Mouse (Mus musculus): ENCODE measurements around the gene Tbc1d14.

Tbc1d14 gene

GRCm38 (mm10) chr5:36463391-36463790 is 129.7 kb downstream of the Tbc1d14 start:
- DNase-seq (ENCODE audit: low spot score in 2 of 2) = no peak

DNA sequence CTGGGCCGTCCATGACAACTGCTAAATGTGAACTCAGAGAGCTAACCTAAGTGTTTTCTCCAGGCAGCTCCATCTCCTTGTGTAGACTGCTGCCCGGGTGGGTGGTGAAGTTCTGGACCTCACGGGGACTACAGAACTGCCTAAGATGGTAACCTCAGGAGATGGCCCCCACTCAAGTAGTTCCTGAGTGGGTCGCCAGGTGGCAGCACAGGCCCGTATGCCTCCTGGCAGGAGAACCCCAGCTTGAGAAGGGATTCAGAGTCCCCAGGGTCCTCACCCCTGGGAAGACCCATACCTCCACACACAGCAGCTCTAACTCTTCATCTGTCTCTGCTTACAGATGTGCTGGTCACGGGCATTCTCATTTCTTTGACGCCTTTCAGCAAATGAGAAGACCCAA is 130.3 kb downstream of the Tbc1d14 start:
- peak; percentile 56 to 75 for DNase-seq (ENCODE audit: low spot score in 2 of 2)

GRCm38 (mm10) chr5:36461231-36461630 is 131.8 kb downstream of the Tbc1d14 start:
- DNase-seq (ENCODE audit: low spot score in 2 of 2) = no peak

DNA sequence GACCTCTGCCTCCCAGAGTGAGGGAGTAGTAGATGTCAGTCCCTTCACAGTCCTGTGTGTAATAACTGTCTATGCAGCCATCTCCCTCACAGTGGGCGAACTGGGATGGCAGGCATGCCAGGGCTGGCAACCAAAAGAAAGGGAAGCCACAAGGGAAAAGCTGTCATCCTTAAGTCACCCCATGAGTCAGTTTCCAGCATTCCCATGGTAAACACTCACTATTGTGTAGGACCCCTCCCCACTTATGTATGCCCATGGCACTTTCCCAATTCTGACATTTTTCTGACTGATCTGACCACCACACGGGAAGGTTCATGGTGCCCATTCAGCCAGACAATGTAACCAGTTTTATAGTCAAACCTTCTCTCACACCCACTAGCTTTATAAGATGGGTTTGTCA is 132.4 kb downstream of the Tbc1d14 start:
- no peak for DNase-seq (ENCODE audit: low spot score in 2 of 2)

GRCm38 (mm10) chr5:36458926-36459325 is 134.2 kb downstream of the Tbc1d14 start:
- peak in 1 of 2 experiments; percentile 28 for DNase-seq (ENCODE audit: low spot score in 2 of 2)

DNA sequence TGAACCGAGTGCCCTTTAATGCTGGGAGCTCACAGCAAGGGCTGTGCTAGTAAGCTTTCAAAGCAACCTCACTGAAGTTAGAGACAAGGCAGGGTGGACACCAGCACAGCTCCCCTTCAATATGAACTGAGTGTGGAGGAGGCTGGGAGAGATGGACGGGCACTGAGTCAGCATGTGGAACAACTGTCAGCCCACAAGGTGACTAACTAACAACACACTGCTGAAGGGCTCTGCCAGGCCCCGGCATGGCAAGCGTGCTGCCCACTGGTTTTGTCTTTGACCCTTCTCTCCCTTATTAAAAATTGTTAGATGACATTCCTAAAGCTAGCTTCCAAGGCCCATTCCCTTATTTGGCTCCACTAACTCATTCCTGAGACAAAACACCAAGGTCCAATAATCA is 135.4 kb downstream of the Tbc1d14 start:
- no peak for DNase-seq (ENCODE audit: low spot score in 2 of 2)

DNA sequence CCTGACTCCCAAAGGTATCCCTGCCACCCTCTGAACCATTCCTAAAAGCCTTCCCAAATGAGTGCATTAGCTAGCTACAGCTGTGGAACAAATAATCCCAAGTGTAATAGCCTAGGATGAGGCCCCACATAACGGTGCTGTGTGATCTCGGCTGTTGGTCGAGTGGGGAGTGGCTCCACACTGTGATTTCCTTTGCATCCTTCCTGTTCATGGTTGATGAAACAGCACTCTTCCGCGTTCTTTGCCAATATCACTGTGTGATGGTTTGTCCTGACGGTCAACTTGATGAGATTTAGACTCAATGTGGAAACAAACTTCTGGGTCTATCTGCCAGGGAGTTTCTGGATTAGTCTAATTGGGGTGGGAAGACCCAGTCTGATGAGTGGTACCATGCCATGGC is 140.3 kb downstream of the Tbc1d14 start:
- no peak for DNase-seq (ENCODE audit: low spot score in 2 of 2)

DNA sequence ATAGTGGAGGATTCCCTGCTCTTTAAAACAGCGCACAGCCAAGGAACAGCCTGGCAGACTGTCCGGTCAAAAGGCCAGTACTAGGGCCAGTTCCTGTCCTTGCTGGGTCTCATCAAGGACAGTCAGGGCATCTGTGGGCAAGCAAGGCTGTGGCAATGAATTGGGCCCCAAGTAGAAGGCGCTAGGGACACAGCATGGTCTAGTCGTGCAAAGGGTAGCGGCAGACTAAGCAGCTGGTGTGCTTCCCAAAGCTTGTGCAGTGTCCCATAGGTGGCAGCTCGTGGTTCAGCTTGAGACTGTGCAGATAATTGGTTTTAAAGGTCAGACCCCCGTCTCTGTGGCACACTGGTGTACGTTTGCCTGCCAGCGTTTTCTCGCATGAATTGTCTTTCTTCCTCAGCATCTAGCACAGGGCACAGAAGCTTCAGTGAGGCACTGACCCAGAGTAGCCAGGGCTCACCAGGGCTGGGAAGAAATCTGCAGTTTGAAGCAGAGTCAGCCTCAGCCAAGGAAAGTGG is 141.1 kb downstream of the Tbc1d14 start:
- DNase-seq (ENCODE audit: low spot score in 2 of 2) = no peak

DNA sequence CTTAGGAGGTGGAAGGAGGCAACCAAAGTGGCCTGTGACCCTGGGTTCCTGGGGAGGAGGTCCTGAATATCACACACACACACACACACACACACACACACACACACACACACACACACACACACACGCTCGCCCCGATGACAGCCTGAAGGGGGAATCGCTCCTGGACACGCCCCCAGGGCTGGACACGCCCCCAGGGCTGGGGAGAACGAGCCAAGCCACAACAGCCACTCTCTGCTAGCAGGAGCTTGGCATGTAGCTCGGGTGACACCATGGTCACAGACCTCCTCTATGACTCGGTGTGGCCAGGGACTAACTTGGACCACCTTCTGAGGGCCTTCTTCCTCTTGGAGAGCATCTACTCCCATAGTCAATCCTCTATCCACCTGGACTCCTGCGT is 142.0 kb downstream of the Tbc1d14 start:
- DNase-seq (ENCODE audit: low spot score in 2 of 2) = no peak

GRCm38 (mm10) chr5:36449710-36450358 is 143.2 kb downstream of the Tbc1d14 start:
- DNase-seq (ENCODE audit: low spot score in 2 of 2) = no peak

- DNase-seq (ENCODE audit: low spot score in 2 of 2) = no peak
Measured at GRCm38 (mm10) chr5:36447872-36448271, 145.2 kb downstream of the Tbc1d14 start.

GRCm38 (mm10) chr5:36446166-36446890 is 146.7 kb downstream of the Tbc1d14 start:
- no peak for DNase-seq (ENCODE audit: low spot score in 2 of 2)

- DNase-seq (ENCODE audit: low spot score in 2 of 2) = peak in 1 of 2 experiments; percentile 38
Measured at GRCm38 (mm10) chr5:36445028-36445427, 148.0 kb downstream of the Tbc1d14 start.

- DNase-seq (ENCODE audit: low spot score in 2 of 2) = no peak
Measured at GRCm38 (mm10) chr5:36444611-36445010, 148.5 kb downstream of the Tbc1d14 start.

GRCm38 (mm10) chr5:36440741-36441140 is 152.3 kb downstream of the Tbc1d14 start:
- DNase-seq (ENCODE audit: low spot score in 2 of 2) = no peak
